Mouse (Mus musculus) thymus, postnatal 4 days (tissue): Measurements from ENCODE around the gene Arhgap23.
A peak's percentile ranks its signal among the peaks of the same experiment; 100 is the strongest.

ENCODE experiments used
- DNase-seq: peaks from one replicate; pipeline ENCODE4 v3.0.0; 2021

Gene Arhgap23

GRCm38 (mm10) chr11:97435808-97436491 lies 20.6 kb downstream of the Arhgap23 start:
- no peak for DNase-seq

GRCm38 (mm10) chr11:97437745-97438144 lies 22.4 kb downstream of the Arhgap23 start:
- DNase-seq, result no peak

DNA sequence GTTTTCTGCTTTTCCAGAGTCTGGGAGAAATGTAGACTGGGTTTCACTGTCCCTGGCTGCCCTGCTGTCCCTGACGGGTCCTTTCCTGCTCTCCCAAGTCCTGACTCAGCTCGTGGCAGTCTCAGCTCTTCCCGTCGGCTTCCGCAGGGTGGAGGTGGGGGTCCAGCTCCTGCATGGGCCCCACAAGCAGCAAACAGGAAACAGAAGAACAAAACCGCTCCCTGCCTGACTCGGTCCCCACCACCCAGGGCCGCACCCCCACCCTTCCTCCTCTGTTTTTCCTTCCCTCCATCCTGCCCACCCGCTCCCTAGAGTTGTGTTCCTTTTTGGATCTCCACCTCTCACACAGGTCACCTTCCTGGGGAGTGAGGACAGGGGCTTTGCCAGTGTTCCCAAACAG lies 23.5 kb downstream of the Arhgap23 start:
- DNase-seq, result peak; percentile 45

DNA sequence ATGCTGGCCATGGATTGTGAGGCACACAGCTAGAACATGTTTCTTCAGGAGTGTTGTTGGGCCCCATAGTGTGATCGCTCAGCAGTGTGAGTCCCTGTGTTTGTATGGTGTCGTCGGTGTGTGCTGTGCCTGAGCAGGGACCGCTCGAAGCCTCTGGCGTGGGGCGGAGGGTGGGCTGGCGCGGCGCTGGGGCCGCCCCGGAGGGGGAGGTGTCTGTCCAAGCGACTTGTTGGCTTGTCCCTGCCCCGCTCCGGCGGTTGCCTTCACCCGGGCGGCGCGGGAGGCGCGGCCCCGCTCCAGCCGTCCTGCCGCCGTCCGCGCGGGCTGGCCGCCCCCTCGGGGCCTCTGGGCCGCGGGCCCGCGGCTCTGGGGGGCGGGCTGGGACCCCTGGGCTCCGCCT lies 24.6 kb downstream of the Arhgap23 start:
- DNase-seq, result no peak

DNA sequence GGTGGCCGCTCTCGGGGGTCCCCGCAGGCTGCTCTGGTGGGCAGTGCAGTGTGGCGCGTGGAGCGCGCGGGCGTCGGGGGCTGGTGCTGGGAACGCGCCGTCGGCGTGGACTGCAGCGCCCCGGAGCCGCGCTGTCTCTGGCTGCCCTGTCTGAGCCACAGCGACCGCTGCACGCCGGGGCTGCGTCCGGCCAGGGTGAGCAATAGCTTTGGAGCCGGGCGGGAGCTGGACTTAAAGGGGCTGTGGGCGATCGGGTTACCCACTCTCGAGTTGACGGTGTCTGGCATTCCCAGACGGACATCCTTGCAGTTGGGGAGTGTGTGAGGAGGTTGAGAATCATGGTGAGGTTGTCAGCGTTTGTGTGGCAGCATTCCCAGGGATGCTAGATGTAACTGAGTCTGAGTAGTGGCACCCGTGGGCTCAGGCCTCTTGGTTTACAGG lies 25.1 kb downstream of the Arhgap23 start:
- DNase-seq, result no peak

DNA sequence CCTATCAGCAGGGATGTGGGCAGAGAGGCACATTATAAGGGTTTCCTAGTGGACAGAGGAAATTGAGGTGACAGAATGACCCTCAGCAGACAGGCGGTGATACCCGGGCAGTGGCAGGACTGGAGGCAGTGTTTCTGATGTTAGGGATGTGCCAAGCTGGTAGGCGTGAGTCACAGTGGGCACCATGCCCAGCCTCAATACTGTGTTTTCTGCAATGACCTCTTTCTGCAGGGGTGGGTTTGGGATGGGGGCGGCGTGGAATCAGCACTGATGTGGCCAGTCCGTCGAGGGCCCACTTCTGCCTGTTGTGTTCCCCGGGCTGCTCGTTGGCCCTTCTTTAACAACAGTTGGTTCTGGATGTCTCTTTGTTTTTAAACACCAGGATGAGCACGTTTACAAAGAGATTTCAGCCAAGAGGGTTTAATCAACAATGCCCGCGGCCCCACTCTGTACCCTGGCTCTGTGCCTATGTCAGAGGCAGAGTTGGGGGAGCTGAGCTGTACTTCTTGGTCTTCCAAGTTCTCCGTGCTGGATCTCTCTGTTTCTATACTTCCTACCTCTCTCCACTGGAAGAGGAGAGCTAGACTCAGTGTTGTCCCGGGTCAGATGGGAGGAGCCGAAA lies 25.8 kb downstream of the Arhgap23 start:
- DNase-seq, result no peak

- DNase-seq, result peak; percentile 52
Observed at GRCm38 (mm10) chr11:97441658-97442125, 26.4 kb downstream of the Arhgap23 start.

GRCm38 (mm10) chr11:97442891-97443675 lies 27.8 kb downstream of the Arhgap23 start:
- no peak for DNase-seq

DNA sequence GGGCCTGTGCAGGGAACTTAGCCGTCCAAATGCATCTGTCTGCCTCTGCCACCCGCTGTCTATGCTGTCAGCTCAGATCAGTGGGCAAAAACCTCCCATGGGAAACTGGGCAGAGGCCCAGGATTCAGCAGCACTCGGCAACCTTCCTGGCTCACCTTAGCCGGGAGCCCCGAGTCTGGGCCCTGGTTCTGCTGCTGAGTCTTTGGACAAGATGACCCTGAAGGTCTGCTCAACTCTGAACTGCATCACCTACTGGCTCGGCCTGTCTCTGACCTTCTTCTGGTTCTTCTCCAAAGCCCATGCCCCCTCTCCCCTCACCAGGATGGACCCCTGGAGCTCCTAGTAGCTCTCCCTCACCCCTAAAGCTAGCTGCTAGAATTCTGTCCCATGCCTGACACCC lies 30.3 kb downstream of the Arhgap23 start:
- DNase-seq, result no peak

GRCm38 (mm10) chr11:97445999-97446511 lies 30.7 kb downstream of the Arhgap23 start:
- DNase-seq, result no peak

DNA sequence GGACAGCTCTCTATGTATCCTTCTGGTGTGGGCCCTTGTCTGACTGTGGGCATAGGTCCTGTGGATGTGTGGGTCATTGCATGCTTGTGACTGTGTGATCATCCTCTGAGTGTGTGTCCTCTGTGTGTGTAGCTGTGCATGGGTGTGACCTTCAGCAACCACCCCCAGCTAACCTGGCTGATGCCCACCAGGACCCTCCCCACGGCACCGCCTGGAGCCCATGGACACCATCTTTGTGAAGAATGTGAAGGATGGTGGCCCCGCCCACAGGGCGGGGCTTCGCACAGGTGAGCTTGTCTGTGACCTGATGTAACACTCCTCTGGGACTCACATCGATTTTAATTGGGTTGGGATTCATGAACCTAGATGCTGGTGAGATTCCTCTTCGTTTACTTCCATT lies 32.6 kb downstream of the Arhgap23 start:
- no peak for DNase-seq

GRCm38 (mm10) chr11:97448611-97449394 lies 33.5 kb downstream of the Arhgap23 start:
- DNase-seq, result no peak

DNA sequence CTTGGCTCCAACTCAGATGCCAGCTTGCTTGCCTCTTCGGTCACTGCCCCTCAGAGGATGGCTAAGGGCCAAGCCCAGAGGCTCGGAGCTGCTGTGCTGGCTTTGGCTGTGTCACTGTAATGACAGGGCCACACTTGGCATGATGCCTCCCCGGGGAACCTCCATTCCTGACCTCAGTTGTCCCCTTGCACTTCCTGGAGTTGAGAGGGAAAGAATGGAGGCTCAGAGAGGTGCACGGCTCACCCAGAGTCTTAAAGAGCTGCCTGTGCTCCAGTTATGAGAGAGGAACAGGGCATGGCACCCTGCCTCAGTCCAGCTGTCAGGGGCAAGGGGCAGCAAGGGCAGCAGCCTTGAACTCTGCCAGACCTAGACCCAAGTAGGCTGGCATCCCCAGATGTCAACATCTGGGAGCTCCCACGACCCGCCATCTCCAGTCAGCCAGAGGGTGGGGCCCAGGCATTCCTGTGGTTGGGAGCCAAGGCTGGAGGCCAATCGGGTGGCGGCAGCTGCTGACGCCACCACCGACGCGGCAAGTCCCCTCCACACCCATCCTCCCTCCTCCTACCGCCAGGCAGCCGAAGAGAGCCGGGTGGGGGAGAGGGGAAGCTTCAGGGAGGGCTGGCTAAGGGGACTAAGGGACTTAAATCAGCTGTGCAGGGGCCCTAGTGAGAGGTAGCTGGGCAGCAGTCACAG lies 34.4 kb downstream of the Arhgap23 start:
- DNase-seq, result no peak

GRCm38 (mm10) chr11:97450305-97450922 lies 35.1 kb downstream of the Arhgap23 start:
- DNase-seq, result no peak

- DNase-seq, result no peak
Observed at GRCm38 (mm10) chr11:97451625-97452024, 36.3 kb downstream of the Arhgap23 start.

DNA sequence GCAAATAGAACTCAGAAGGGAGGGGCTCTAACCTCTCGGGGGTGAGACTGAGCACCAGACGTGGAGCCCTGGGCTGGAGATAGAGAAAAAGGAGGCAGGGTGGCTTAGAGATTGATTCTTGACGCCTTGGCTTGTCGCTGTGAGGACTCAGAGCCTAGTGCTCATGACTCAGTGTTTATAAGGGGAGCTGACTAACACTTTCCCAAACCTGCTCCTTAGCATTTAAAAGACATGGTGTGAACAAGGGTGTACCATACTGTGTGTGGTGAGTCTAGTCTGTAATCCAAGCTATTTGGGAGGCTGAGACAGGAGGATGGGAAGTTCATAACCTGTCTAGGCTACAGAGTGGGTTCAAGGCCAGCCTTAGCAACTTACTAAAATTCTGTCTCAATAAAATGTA lies 41.8 kb downstream of the Arhgap23 start:
- no peak for DNase-seq

DNA sequence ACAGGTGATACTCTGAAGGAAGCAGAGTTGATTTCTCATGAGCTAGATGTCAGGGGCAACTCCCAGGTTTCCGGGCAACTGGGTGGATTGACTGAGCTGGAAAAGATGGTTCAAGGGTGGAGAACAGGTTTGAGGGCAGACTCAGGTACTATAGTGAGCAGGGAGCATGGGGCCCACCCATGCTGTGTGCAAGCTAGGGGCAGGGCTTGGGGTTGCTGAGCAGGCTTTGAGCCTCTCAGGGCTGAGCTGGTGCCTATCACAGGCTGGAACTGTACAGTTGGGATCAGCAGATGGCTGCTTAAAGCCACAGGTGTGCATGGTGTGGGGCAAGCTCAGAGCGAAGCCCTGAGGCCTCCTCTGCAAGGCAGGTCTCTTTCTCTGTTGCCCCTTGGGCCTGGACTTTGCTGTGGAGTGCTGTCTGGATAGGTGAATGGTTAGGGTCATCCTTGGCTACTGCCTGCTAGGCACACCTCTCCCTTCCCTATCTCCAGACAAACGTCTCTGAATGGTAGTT lies 46.0 kb downstream of the Arhgap23 start:
- DNase-seq, result peak; percentile 64

DNA sequence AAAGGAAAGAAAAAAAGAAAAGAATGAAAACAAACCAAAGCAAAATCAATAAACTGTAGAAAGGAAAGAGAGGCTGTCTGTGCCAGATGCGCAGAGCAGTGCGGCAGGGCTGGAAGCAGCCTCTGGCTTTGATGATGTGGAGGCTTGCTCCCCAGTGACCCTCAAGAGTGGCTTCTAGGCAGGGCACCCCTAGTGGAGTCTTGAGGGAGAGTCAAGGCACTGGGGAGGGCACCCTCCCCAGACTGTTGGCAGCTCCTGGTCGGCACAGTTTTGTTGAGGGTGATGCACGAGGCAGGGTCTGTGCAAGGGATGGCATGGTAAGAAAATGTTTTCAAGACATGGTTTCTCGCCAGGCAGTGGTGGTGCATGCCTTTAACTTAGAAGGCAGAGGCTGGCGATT lies 47.2 kb downstream of the Arhgap23 start:
- DNase-seq, result no peak

GRCm38 (mm10) chr11:97463166-97463565 lies 47.8 kb downstream of the Arhgap23 start:
- DNase-seq, result no peak

GRCm38 (mm10) chr11:97463991-97464390 lies 48.7 kb downstream of the Arhgap23 start:
- DNase-seq, result no peak

DNA sequence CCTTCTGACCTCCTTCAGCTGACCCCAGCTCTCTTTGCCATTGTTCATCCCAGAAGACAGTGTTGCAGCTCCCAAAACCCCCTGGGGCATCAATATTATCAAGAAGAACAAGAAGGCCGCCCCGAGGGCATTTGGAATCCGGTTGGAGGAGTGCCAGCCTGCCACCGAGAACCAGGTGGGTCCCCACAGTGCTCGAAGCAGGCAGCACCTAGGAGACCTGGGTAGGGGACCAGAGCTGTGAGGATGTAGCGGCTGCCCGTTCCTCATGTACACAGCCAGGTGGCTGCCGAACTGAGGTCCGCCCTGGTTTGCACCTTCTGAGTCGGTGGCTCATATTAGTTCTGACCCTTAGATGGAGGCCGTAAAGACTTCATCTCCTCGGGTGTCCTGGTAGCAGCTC lies 50.6 kb downstream of the Arhgap23 start:
- DNase-seq, result no peak
